Mouse (Mus musculus): ENCODE measurements around the gene Ncam1. TPM values are rescaled to one million over a fixed set of nuclear protein-coding genes. Genes with fewer than 3 reads are reported as not detected.

The Ncam1 gene
- total and polyA plus RNA-seq, 3 experiments, result 0.08 TPM; not detected in 2

- in situ Hi-C loops (cut with MboI; ENCODE audit: low pct_ligation_motif_present, low pct_unique_long_range_greater_than_20kb, low sequenced_read_pairs), result loop anchor here (25.0 kb wide), 1 partner anchor 1004 kb away; the partner anchor contains the start of gene Pts
- Histone ChIP-seq H3K4me2 (ENCODE audit: insufficient read depth, low read depth, poor library complexity, severe bottlenecking) (peak overlapping the region; percentile 37; the same call in 1 of the 2 replicates), H3K36me3 (replicated peaks in 1 of 2; ENCODE audit: control insufficient read depth in 1 of 2, insufficient read depth in 1 of 2, low read length in 1 of 2) (no peaks in the 10 kb centered on the region), H3K9me3 (replicated peaks; ENCODE audit: low read length) (no peaks in the 10 kb centered on the region), H3K9ac (ENCODE audit: insufficient read depth, low read depth) (no peak overlapping the region), H3K27me3 (replicated peaks) (no peaks in the 10 kb centered on the region), H3K4me3 (replicated peaks in 1 of 3; ENCODE audit: low read depth in 2 of 3, low read length in 2 of 3, poor library complexity in 1 of 3) (no peak overlapping the region), H3K27ac (ENCODE audit: insufficient read depth, low read depth) (no peak overlapping the region), H3K4me1 (ENCODE audit: control insufficient read depth in 1 of 2, insufficient read depth in 2 of 2) (peaks cover 21 to 51% of the 10 kb centered on the region in 2 experiments), H3K79me2 (replicated peaks; ENCODE audit: control insufficient read depth, extremely low read depth, insufficient read depth, poor library complexity, severe bottlenecking) (no peaks in the 10 kb centered on the region)
- TF ChIP-seq RCOR1 (conservative IDR thresholded peaks at IDR 0.05; ENCODE audit: low read depth, low read length) (no peak), CHD1 (IDR thresholded peaks at IDR 0.05; ENCODE audit: low read depth, low read length) (no peak), MAX (IDR thresholded peaks at IDR 0.05; ENCODE audit: low read length) (no peak), CHD2 (IDR thresholded peaks at IDR 0.05; ENCODE audit: low read length) (no peak), CTCF (conservative IDR thresholded peaks at IDR 0.05 in 1 of 2, IDR thresholded peaks at IDR 0.05 in 1 of 2; ENCODE audit: low read depth in 2 of 2, low read length in 2 of 2) (no peak), POLR2AphosphoS2 (IDR thresholded peaks at IDR 0.05; ENCODE audit: low read depth, low read length) (no peak), POLR2A (IDR thresholded peaks at IDR 0.05; ENCODE audit: low read depth, low read length) (no peak), USF2 (conservative IDR thresholded peaks at IDR 0.05; ENCODE audit: low read depth, low read length) (no peak), BHLHE40 (IDR thresholded peaks at IDR 0.05; ENCODE audit: low read depth, low read length) (no peak), HCFC1 (IDR thresholded peaks at IDR 0.05; ENCODE audit: low read depth, low read length) (no peak), KAT2A (IDR thresholded peaks at IDR 0.05; ENCODE audit: insufficient replicate concordance, low read length) (no peak), MYC (IDR thresholded peaks at IDR 0.05; ENCODE audit: low read depth, low read length) (no peak), SIN3A (IDR thresholded peaks at IDR 0.05; ENCODE audit: low read length) (no peak), MEF2A (IDR thresholded peaks at IDR 0.05; ENCODE audit: borderline replicate concordance, low read depth, low read length) (no peak), SMC3 (IDR thresholded peaks at IDR 0.05; ENCODE audit: low read depth, low read length) (no peak), NELFE (IDR thresholded peaks at IDR 0.05; ENCODE audit: low read depth, low read length) (no peak), JUND (conservative IDR thresholded peaks at IDR 0.05; ENCODE audit: low read depth, low read length) (no peak), TCF12 (IDR thresholded peaks at IDR 0.05; ENCODE audit: low read depth, low read length) (no peak), UBTF (IDR thresholded peaks at IDR 0.05; ENCODE audit: low read depth, low read length) (no peak)
- dilution Hi-C loops (cut with MboI; ENCODE audit: extremely low pct_ligation_motif_present, extremely low pct_unique_long_range_greater_than_20kb, low sequenced_read_pairs), result no loop called here
- no peak for DNase-seq (ENCODE audit: extremely low read depth)
These were observed 265.3 kb downstream of the Ncam1 start for GRCm38 (mm10) chr9:49533455-49533854.

- no peaks in the 10 kb centered on the region for H3K9me3 ChIP-seq (replicated peaks; ENCODE audit: low read length)
- peak; percentile 40 for DNase-seq (ENCODE audit: extremely low read depth)
- H3K79me2 ChIP-seq (replicated peaks; ENCODE audit: control insufficient read depth, extremely low read depth, insufficient read depth, poor library complexity, severe bottlenecking), result no peaks in the 10 kb centered on the region
- TF ChIP-seq ZKSCAN1 (IDR thresholded peaks at IDR 0.05; ENCODE audit: borderline replicate concordance, low read depth, low read length) (no peak), SMC3 (IDR thresholded peaks at IDR 0.05; ENCODE audit: low read depth, low read length) (no peak), MYC (IDR thresholded peaks at IDR 0.05; ENCODE audit: low read depth, low read length) (no peak), MAX (IDR thresholded peaks at IDR 0.05; ENCODE audit: low read length) (0 out of 2 replicates have a peak, but pooled peaks have one; percentile 52), SIN3A (IDR thresholded peaks at IDR 0.05; ENCODE audit: low read length) (no peak; the same call in 1 of the 2 replicates), RCOR1 (conservative IDR thresholded peaks at IDR 0.05; ENCODE audit: low read depth, low read length) (no peak), USF2 (conservative IDR thresholded peaks at IDR 0.05; ENCODE audit: low read depth, low read length) (peak; percentile 83), BHLHE40 (IDR thresholded peaks at IDR 0.05; ENCODE audit: low read depth, low read length) (peak; percentile 41; the same call in 1 of the 2 replicates), UBTF (IDR thresholded peaks at IDR 0.05; ENCODE audit: low read depth, low read length) (no peak), MAZ (IDR thresholded peaks at IDR 0.05; ENCODE audit: low read depth, low read length) (no peak), CTCF (conservative IDR thresholded peaks at IDR 0.05 in 1 of 2, IDR thresholded peaks at IDR 0.05 in 1 of 2; ENCODE audit: low read depth in 2 of 2, low read length in 2 of 2) (no peak), JUND (conservative IDR thresholded peaks at IDR 0.05; ENCODE audit: low read depth, low read length) (no peak), TCF12 (IDR thresholded peaks at IDR 0.05; ENCODE audit: low read depth, low read length) (no peak), EP300 (IDR thresholded peaks at IDR 0.05; ENCODE audit: low read length) (no peak), PAX5 (IDR thresholded peaks at IDR 0.05; ENCODE audit: low read length) (no peak), RAD21 (IDR thresholded peaks at IDR 0.05; ENCODE audit: low read depth, low read length) (no peak), MXI1 (IDR thresholded peaks at IDR 0.05; ENCODE audit: low read depth, low read length) (no peak), E2F4 (IDR thresholded peaks at IDR 0.05; ENCODE audit: insufficient replicate concordance, low read depth, low read length) (no peak), JUN (IDR thresholded peaks at IDR 0.05; ENCODE audit: insufficient read depth, low read depth, low read length) (no peak), NELFE (IDR thresholded peaks at IDR 0.05; ENCODE audit: low read depth, low read length) (no peak), MEF2A (IDR thresholded peaks at IDR 0.05; ENCODE audit: borderline replicate concordance, low read depth, low read length) (no peak), USF1 (IDR thresholded peaks at IDR 0.05; ENCODE audit: low read depth, low read length) (peak; percentile 78), NRF1 (IDR thresholded peaks at IDR 0.05; ENCODE audit: low read depth, low read length) (no peak), ETS1 (conservative IDR thresholded peaks at IDR 0.05; ENCODE audit: low read depth, low read length) (no peak)
- H3K4me3 ChIP-seq (replicated peaks in 1 of 3; ENCODE audit: low read depth in 2 of 3, low read length in 2 of 3, poor library complexity in 1 of 3), result peak overlapping the region in 1 of 3 experiments; percentile 42
- H3K36me3 ChIP-seq (replicated peaks in 1 of 2; ENCODE audit: control insufficient read depth in 1 of 2, insufficient read depth in 1 of 2, low read length in 1 of 2), result no peaks in the 10 kb centered on the region
- H3K4me2 ChIP-seq (ENCODE audit: insufficient read depth, low read depth, poor library complexity, severe bottlenecking), result peak overlapping the region; percentile 97
- in situ Hi-C loops (cut with MboI; ENCODE audit: low pct_ligation_motif_present, low pct_unique_long_range_greater_than_20kb, low sequenced_read_pairs), result loop anchor here (25.0 kb wide), 1 partner anchor 1005 kb away; the partner anchor contains the start of gene Pts
- peak overlapping the region; percentile 30 for H3K9ac ChIP-seq (ENCODE audit: insufficient read depth, low read depth)
- dilution Hi-C loops (cut with MboI; ENCODE audit: extremely low pct_ligation_motif_present, extremely low pct_unique_long_range_greater_than_20kb, low sequenced_read_pairs), result no loop called here
- H3K27me3 ChIP-seq (replicated peaks), result peaks cover 2% of the 10 kb centered on the region
- H3K4me1 ChIP-seq (ENCODE audit: control insufficient read depth in 1 of 2, insufficient read depth in 2 of 2), result peaks cover 21 to 53% of the 10 kb centered on the region in 2 experiments
- peak overlapping the region; percentile 90 for H3K27ac ChIP-seq (ENCODE audit: insufficient read depth, low read depth)
These were observed 266.9 kb downstream of the Ncam1 start for GRCm38 (mm10) chr9:49531833-49532232.
